Mouse (Mus musculus): ENCODE measurements at regions not wholly inside any gene's neighbourhood (a gene's known extent, or its start where the extent isn't known, plus 50 kb on each side); places are given as distances from the start of the nearest gene placed in this dataset.
A peak's percentile ranks its signal among the peaks of the same experiment; 100 is the strongest.

DNA sequence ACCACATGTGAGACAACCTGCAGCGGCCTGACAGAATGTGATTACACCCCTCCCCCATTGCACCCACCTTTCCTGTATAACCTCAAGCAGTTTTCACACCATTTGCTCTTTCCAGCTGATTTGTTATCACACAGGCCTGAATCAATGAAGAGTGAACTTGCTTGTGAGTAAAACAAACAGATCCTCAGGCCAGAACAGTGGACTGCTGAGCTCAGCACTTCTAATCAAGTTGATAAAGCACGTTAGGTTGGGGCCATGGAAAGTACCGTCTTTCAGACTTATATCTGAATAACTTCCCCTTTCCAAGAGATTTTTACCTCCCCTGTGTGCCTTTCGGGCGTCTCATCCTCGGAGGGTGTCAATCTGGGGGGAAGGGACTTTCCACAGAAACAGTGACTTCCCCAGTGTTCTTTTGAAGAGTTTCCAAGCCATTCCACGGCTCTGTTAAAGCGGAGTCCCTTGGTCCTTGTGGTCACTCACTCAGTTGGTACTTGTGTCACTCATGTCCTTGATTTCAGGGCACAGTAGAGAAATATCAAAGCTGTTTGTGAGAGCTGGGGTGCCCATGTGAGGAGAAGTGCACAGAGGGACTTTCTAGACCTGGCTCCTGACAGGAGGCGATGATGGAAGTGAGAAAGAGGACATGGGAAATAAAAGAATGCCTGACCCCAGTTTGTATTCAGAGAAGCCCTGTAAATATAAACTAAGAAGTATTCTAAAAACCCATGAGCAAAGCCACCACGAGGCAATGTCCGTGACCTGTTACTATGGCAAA lies 317.9 kb upstream of the Arglu1 start:
- WGBS: 53% methylated on average over 11 of the region's 11 CpGs
- H3K9me3 ChIP-seq (replicated peaks; ENCODE audit: control insufficient read depth, low read length): no peaks in the 10 kb centered on the region
- DNase-seq (ENCODE audit: low spot score) (no peak), ATAC-seq (ENCODE audit: insufficient read depth, low read depth) (no peak)
- no peak overlapping the region for H3K4me3 ChIP-seq (ENCODE audit: low read depth, low read length)
- no peaks in the 10 kb centered on the region for H3K36me3 ChIP-seq (replicated peaks; ENCODE audit: control insufficient read depth, insufficient read depth, low read length)
- H3K9ac ChIP-seq (replicated peaks; ENCODE audit: low read depth, low read length): no peak overlapping the region
- TF ChIP-seq CTCF (IDR thresholded peaks at IDR 0.05; ENCODE audit: low read depth) (no peak), EP300 (IDR thresholded peaks at IDR 0.05; ENCODE audit: low read depth) (no peak)
- H3K27me3 ChIP-seq (ENCODE audit: control insufficient read depth, insufficient read depth, low read length): no peaks in the 10 kb centered on the region
- no peaks in the 10 kb centered on the region for H3K4me1 ChIP-seq (ENCODE audit: control insufficient read depth, insufficient read depth)
- no peak overlapping the region for H3K4me2 ChIP-seq (ENCODE audit: low read depth, low read length)
- no peak overlapping the region for H3K27ac ChIP-seq (ENCODE audit: low read depth)

- Histone ChIP-seq H3K27me3 (ENCODE audit: control insufficient read depth, insufficient read depth, low read length) (no peaks in the 10 kb centered on the region), H3K4me1 (ENCODE audit: control insufficient read depth, insufficient read depth) (no peaks in the 10 kb centered on the region), H3K36me3 (replicated peaks; ENCODE audit: control insufficient read depth, insufficient read depth, low read length) (no peaks in the 10 kb centered on the region), H3K9me3 (replicated peaks; ENCODE audit: control insufficient read depth, low read length) (no peaks in the 10 kb centered on the region), H3K4me2 (ENCODE audit: low read depth, low read length) (no peak overlapping the region), H3K4me3 (ENCODE audit: low read depth, low read length) (no peak overlapping the region), H3K9ac (replicated peaks; ENCODE audit: low read depth, low read length) (no peak overlapping the region), H3K27ac (ENCODE audit: low read depth) (no peak overlapping the region)
- no peak for ATAC-seq (ENCODE audit: insufficient read depth, low read depth)
- no peak for DNase-seq (ENCODE audit: low spot score)
- 75% methylated on average over 5 of the region's 5 CpGs for WGBS
- TF ChIP-seq EP300 (IDR thresholded peaks at IDR 0.05; ENCODE audit: low read depth): no peak
- no peak for TF ChIP-seq CTCF (IDR thresholded peaks at IDR 0.05; ENCODE audit: low read depth)
Measured at GRCm38 (mm10) chr8:8999914-9000313, 309.6 kb upstream of the Arglu1 start.

DNA sequence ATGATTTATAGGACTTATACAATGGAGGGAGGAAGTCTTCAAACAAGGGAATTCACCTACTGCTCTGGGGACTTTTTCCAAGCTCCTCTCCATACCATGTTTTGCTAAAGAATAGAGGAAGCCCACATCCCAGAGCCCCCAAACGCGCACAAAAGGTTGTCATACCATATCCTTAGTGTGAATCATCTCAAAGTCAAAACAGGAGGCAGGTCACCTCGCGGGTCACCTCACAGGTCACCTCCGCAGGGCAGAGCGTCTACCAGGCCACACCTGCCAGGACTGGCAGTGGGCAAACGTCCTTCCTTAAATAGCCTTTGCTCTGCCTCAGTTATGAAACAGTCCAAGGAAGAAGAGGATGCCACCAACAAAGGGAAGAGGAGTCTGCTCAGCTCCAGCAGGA lies 307.3 kb upstream of the Arglu1 start:
- DNase-seq (ENCODE audit: low spot score) (no peak), ATAC-seq (ENCODE audit: insufficient read depth, low read depth) (no peak)
- Histone ChIP-seq H3K9me3 (replicated peaks; ENCODE audit: control insufficient read depth, low read length) (no peaks in the 10 kb centered on the region), H3K4me1 (ENCODE audit: control insufficient read depth, insufficient read depth) (peaks cover 9% of the 10 kb centered on the region), H3K36me3 (replicated peaks; ENCODE audit: control insufficient read depth, insufficient read depth, low read length) (no peaks in the 10 kb centered on the region), H3K27me3 (ENCODE audit: control insufficient read depth, insufficient read depth, low read length) (no peaks in the 10 kb centered on the region), H3K27ac (ENCODE audit: low read depth) (no peak overlapping the region), H3K4me3 (ENCODE audit: low read depth, low read length) (no peak overlapping the region), H3K4me2 (ENCODE audit: low read depth, low read length) (no peak overlapping the region), H3K9ac (replicated peaks; ENCODE audit: low read depth, low read length) (no peak overlapping the region)
- TF ChIP-seq EP300 (IDR thresholded peaks at IDR 0.05; ENCODE audit: low read depth): no peak
- no peak for TF ChIP-seq CTCF (IDR thresholded peaks at IDR 0.05; ENCODE audit: low read depth)
- 62% methylated on average over 7 of the region's 7 CpGs for WGBS

- DNase-seq (ENCODE audit: low spot score) (peak; percentile 72), ATAC-seq (ENCODE audit: insufficient read depth, low read depth) (peak; percentile 87)
- Histone ChIP-seq H3K4me3 (ENCODE audit: low read depth, low read length) (peak overlapping the region; percentile 25), H3K4me1 (ENCODE audit: control insufficient read depth, insufficient read depth) (peaks cover 29% of the 10 kb centered on the region), H3K27me3 (ENCODE audit: control insufficient read depth, insufficient read depth, low read length) (no peaks in the 10 kb centered on the region), H3K9me3 (replicated peaks; ENCODE audit: control insufficient read depth, low read length) (no peaks in the 10 kb centered on the region), H3K9ac (replicated peaks; ENCODE audit: low read depth, low read length) (peak overlapping the region; percentile 49), H3K27ac (ENCODE audit: low read depth) (peak overlapping the region; percentile 81), H3K36me3 (replicated peaks; ENCODE audit: control insufficient read depth, insufficient read depth, low read length) (no peaks in the 10 kb centered on the region), H3K4me2 (ENCODE audit: low read depth, low read length) (peak overlapping the region; percentile 62)
- TF ChIP-seq EP300 (IDR thresholded peaks at IDR 0.05; ENCODE audit: low read depth): peak; percentile 57
- no peak for TF ChIP-seq CTCF (IDR thresholded peaks at IDR 0.05; ENCODE audit: low read depth)
- WGBS: 6% methylated on average over 17 of the region's 17 CpGs
Measured at GRCm38 (mm10) chr8:8994596-8995189, 304.4 kb upstream of the Arglu1 start.

GRCm38 (mm10) chr8:8994008-8994407 lies 303.7 kb upstream of the Arglu1 start:
- H3K4me1 ChIP-seq (ENCODE audit: control insufficient read depth, insufficient read depth): peaks cover 29% of the 10 kb centered on the region
- H3K27me3 ChIP-seq (ENCODE audit: control insufficient read depth, insufficient read depth, low read length): no peaks in the 10 kb centered on the region
- WGBS: 43% methylated on average over 7 of the region's 7 CpGs
- H3K4me2 ChIP-seq (ENCODE audit: low read depth, low read length): peak overlapping the region; percentile 62; the same call in 1 of the 2 replicates
- ATAC-seq (ENCODE audit: insufficient read depth, low read depth): no peak
- peak overlapping the region; percentile 11; the same call in 1 of the 2 replicates for H3K9ac ChIP-seq (replicated peaks; ENCODE audit: low read depth, low read length)
- H3K27ac ChIP-seq (ENCODE audit: low read depth): peak overlapping the region; percentile 81
- H3K4me3 ChIP-seq (ENCODE audit: low read depth, low read length): no peak overlapping the region; the same call in 1 of the 2 replicates
- no peaks in the 10 kb centered on the region for H3K9me3 ChIP-seq (replicated peaks; ENCODE audit: control insufficient read depth, low read length)
- H3K36me3 ChIP-seq (replicated peaks; ENCODE audit: control insufficient read depth, insufficient read depth, low read length): no peaks in the 10 kb centered on the region
- TF ChIP-seq CTCF (IDR thresholded peaks at IDR 0.05; ENCODE audit: low read depth) (no peak), EP300 (IDR thresholded peaks at IDR 0.05; ENCODE audit: low read depth) (no peak)
- peak; percentile 37 for DNase-seq (ENCODE audit: low spot score)
